Mouse (Mus musculus): ENCODE measurements around the gene Lipa. TPM values are rescaled to one million over a fixed set of nuclear protein-coding genes. Genes with fewer than 3 reads are reported as not detected.

Gene Lipa
- 31.0 and 34.5 TPM in 2 replicates for total RNA-seq (2017)

DNA sequence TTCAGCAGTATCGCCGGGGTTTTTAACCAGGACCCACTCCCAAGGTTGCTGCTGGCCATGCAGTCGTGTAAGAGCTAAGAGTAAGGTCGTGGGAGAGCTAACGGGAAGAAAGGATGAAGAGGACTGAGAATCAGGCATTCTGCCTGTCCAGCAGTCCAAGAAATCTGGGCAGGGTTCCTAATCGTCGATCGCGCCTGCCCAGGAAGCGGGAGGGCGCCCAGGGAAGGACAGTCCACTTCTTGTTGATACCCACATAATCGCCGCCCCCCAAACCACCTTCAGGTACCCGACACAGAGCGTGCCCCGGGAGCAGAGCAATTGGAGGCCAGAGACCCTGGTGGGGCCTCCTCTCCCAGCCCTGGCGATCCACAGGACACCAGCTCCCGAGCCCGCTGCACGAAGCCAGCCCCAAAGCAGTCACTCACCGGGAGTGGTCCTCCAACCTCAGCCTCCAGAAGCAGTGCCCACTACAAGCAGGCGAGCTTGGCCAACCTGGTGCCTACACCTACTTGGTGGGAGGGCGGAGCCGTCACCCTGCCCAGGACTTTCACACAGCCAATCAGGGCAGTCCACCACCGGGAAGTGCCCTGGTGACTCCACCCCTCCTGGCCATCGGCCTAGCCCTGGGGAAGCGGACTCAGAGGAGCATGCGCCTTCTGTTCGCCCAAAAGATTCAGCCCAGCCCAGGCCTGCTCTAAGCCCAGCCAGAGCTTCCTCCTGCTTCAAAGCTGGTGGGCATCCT is at the start of gene Lipa:
TSS of gene Lipa (minus strand) at position 534 of the 742 bp plus-strand sequence.
- peak; percentile 100 for ATAC-seq (replicated peaks in 1 of 2; ENCODE audit: insufficient read depth in 1 of 2, low FRiP score in 2 of 2, low TSS enrichment in 1 of 2, low read depth in 1 of 2, poor library complexity in 2 of 2, severe bottlenecking in 2 of 2)

DNA sequence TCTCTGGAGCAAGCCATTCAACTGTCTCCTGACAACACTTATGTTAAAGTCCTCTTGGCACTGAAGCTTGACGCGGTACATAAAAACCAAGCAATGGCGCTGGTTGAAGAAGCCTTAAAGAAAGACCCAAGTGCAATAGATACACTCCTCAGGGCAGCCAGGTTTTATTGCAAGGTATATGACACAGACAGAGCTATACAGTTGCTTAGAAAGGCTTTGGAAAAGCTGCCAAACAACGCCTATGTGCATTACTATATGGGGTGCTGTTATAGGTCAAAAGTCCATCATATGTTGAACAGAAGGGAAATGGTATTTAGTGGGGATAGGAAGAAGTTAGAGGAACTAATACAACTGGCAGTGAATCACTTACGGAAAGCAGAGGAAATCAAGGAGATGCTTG is 46.4 kb upstream of the Lipa start:
- ATAC-seq (replicated peaks in 1 of 2; ENCODE audit: insufficient read depth in 1 of 2, low FRiP score in 2 of 2, low TSS enrichment in 1 of 2, low read depth in 1 of 2, poor library complexity in 2 of 2, severe bottlenecking in 2 of 2), result no peak

DNA sequence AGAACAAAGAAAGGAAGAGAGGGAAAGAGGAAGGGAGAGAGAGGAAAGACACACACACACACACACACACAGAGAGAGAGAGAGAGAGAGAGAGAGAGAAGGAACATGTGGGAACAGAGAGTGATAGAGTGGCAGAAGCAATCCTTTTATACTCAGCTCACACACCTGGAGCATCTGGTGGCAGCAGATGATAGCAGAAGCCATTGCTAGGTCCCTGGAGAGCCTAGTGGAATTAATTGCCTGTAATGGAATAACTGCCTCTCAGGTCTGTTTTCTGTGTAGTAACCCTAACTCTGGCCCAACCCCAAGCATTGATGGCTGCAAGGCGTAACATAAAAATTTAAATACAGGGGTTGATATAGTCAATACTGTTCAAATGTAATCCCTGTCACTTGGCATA is 43.8 kb upstream of the Lipa start:
- ATAC-seq (replicated peaks in 1 of 2; ENCODE audit: insufficient read depth in 1 of 2, low FRiP score in 2 of 2, low TSS enrichment in 1 of 2, low read depth in 1 of 2, poor library complexity in 2 of 2, severe bottlenecking in 2 of 2), result no peak

GRCm38 (mm10) chr19:34569896-34570476 is 42.7 kb upstream of the Lipa start:
- peak; percentile 56 to 77 for ATAC-seq (replicated peaks in 1 of 2; ENCODE audit: insufficient read depth in 1 of 2, low FRiP score in 2 of 2, low TSS enrichment in 1 of 2, low read depth in 1 of 2, poor library complexity in 2 of 2, severe bottlenecking in 2 of 2)

DNA sequence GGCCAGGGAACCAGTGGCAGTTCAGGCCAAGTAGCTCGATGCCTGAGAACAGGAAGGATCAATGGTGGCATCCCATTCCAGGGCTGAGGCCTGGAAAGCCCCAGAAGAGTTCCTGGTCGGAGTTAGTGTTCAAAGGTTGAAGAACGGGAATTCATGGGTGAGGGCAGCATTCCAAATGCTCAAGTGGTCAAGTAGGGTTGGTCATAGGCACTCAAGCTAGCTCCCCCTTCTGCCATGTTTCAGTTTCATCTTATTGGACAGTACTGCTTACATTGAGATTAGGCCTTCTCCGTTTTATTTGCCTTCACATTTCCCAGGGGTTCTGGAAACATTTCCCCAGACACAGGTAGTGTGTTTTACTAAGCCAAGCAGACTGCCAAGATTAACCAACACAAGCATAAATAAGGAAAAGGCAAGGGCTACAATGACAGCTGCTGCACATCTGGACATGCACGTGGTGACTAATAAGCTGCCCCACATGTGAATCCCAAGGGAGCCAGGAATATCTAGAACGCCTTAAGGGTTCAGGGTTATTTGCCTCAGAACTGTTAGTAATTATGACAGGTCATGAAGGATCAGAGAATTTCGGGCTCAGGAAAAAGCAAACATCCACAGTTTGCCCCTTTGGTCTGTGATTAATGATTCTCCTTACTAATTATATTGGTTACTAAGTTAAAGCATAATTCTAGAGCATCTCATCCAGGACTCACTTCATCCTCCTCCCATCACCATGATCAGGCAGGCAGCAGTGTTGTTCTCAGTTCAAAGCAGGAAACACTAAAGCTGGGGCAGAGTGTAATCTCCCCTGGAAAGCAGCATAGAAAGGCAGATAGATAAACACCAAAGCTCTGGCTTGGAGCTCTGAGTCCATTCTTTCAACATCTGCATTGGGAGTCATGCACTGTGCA is 42.0 kb upstream of the Lipa start:
- ATAC-seq (replicated peaks in 1 of 2; ENCODE audit: insufficient read depth in 1 of 2, low FRiP score in 2 of 2, low TSS enrichment in 1 of 2, low read depth in 1 of 2, poor library complexity in 2 of 2, severe bottlenecking in 2 of 2), result no peak

DNA sequence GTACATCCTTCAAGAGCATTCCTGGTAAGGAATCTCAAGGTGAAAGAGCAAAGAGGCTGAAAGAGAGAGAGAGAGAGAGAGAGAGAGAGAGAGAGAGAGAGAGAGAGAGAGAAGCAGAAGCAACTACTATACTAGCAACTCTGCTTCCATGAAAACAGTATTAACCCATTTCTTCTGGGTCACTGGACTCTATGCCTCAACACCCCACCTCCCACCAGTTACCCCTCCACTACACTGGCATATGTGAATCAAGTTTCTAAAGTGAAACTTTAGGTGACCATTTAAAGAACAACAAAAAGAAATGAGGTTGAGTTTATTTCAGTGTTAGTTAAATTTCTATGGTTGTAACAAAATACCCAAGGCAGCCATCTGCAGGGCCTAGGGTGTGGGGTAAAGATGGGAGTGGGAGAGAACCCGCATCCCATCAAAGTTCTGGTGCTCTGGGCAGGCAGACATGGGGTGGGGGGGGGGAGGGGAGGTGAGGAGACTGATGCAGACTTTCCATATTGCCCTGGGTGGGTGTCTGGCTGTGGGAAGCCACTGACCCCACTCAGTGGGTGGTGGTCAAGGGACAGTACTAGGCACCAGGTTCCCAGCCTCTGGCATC is 39.0 kb upstream of the Lipa start:
- ATAC-seq (replicated peaks in 1 of 2; ENCODE audit: insufficient read depth in 1 of 2, low FRiP score in 2 of 2, low TSS enrichment in 1 of 2, low read depth in 1 of 2, poor library complexity in 2 of 2, severe bottlenecking in 2 of 2), result no peak

DNA sequence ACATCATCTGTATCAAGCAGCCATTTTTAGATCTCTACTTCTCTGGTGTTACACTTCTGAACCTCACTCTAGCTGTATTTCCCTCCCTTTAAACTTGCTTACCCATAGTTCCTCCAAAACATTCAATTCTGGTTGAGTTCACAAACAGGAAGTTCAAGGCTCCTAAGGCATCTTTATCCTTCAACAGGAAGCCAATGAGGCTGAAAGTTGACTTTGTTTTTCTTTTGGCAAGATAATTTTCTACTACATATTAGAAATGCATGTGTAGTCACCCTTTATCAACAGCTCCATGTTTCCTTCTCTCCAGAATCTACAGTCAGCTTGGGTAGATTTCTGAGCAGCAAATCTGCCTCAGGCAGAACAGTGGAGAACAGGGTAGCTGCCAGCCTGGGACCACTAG is 35.3 kb upstream of the Lipa start:
- no peak for ATAC-seq (replicated peaks in 1 of 2; ENCODE audit: insufficient read depth in 1 of 2, low FRiP score in 2 of 2, low TSS enrichment in 1 of 2, low read depth in 1 of 2, poor library complexity in 2 of 2, severe bottlenecking in 2 of 2)

DNA sequence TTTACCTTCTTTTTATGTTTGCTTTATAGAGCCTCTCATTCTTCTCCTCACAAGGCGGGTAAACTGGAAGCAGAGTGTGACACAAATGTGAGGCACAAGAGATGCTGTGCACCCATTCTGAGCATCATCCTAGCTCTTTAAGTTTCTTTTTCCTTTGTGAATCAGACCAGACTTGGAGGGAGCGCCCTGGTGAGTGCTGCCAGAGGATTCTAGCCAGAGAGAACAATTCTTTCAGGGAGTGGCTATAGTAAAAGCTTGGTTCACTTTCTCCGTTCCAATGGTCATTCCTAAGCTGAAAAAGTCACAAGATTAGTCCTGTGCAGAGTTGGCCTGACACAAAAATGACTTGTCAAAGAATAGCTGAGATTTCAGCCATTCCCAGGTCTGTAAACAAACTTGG is 29.3 kb upstream of the Lipa start:
- ATAC-seq (replicated peaks in 1 of 2; ENCODE audit: insufficient read depth in 1 of 2, low FRiP score in 2 of 2, low TSS enrichment in 1 of 2, low read depth in 1 of 2, poor library complexity in 2 of 2, severe bottlenecking in 2 of 2), result no peak

GRCm38 (mm10) chr19:34554061-34554460 is 26.8 kb upstream of the Lipa start:
- ATAC-seq (replicated peaks in 1 of 2; ENCODE audit: insufficient read depth in 1 of 2, low FRiP score in 2 of 2, low TSS enrichment in 1 of 2, low read depth in 1 of 2, poor library complexity in 2 of 2, severe bottlenecking in 2 of 2), result no peak

GRCm38 (mm10) chr19:34553522-34553921 is 26.2 kb upstream of the Lipa start:
- no peak for ATAC-seq (replicated peaks in 1 of 2; ENCODE audit: insufficient read depth in 1 of 2, low FRiP score in 2 of 2, low TSS enrichment in 1 of 2, low read depth in 1 of 2, poor library complexity in 2 of 2, severe bottlenecking in 2 of 2)

DNA sequence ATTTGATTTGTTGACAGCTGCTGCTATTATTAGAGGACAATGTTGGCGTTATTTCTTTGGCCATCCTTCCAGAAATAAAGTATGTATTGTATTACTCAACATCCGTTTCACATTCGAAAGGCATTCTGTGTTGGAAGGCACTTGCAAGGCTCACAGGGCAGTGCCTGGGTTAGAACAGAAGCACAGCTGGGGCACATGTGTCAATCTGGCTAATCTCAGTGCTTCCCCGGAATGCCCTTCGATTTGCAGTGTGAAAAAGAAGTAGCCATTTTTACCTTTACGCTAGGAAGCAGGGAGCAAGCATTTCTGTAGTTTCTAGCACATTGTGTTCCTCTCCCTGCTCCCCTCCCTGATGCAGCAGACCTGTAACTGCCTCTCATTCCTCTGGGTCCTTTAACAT is 25.7 kb upstream of the Lipa start:
- no peak for ATAC-seq (replicated peaks in 1 of 2; ENCODE audit: insufficient read depth in 1 of 2, low FRiP score in 2 of 2, low TSS enrichment in 1 of 2, low read depth in 1 of 2, poor library complexity in 2 of 2, severe bottlenecking in 2 of 2)

DNA sequence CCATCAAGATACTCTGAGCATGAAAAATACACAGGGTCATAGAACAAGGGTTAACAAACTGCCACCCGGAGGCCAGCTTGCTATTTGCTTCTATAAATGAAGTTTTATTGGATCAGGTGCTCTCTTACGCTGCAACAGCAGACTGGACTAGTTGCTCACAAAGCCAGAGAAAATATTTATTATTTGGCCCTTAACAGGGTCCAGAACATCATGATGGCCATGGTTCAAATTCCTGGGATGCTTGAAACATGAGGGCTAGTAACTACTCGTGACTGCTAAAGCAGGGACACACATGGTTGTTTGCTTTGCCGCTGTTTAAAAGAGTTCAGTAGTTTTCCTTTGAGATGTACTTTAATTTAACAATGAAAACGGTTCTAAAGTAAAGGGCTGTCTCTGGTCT is 24.7 kb upstream of the Lipa start:
- no peak for ATAC-seq (replicated peaks in 1 of 2; ENCODE audit: insufficient read depth in 1 of 2, low FRiP score in 2 of 2, low TSS enrichment in 1 of 2, low read depth in 1 of 2, poor library complexity in 2 of 2, severe bottlenecking in 2 of 2)

DNA sequence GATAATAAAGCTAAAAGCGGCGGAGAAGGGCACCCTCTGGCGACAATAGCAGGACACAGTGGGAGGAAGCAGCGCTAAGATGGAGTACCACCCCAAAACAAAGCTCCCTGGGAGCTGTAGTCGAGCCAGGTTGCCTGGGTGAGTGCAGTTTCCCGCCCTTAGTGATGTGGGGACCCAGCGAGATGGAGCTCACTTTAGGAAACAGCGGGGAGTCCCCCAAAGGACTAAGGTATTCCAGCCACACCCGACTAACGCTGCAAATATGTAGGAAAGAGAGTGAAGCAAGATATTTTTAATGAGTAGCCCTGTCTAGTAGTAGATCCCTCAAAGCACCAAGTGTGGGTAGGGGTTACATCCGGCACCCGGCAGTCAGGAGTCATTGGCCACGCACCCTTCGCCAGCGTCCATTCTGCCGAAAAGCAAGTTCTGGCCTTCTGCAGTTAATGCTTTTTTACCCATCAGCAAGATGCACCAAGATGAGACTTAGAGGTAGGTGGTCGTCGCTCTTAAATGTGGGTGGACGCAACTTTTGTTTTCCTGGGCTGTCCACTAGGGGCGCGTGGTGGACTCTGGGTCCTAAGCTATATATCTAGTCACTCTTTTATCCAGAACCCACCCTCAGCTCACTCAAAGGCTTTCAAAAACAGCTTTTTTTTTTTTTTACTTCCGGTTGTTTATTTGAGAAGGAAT is 23.4 kb upstream of the Lipa start, which contains the start of gene Ifit2:
TSS of gene Ifit2 (plus strand) at position 161 of the 690 bp plus-strand sequence.
- ATAC-seq (replicated peaks in 1 of 2; ENCODE audit: insufficient read depth in 1 of 2, low FRiP score in 2 of 2, low TSS enrichment in 1 of 2, low read depth in 1 of 2, poor library complexity in 2 of 2, severe bottlenecking in 2 of 2), result peak; percentile 95 to 96

DNA sequence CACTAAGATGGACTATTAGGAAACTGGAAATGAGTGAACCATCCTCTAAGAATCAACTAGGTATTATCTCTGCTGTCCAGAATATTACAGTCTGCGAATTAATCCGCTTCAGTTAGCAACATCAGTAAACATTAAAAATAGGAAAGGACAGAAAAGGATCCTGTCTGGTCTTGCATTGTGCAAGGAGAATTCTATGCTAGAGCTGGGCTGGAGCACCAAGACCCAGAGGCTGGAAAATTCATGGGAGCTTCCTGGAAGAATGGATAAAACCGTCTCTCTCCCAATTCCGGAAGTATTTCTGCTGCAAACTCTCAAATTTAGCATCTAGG is 22.9 kb upstream of the Lipa start:
- no peak for ATAC-seq (replicated peaks in 1 of 2; ENCODE audit: insufficient read depth in 1 of 2, low FRiP score in 2 of 2, low TSS enrichment in 1 of 2, low read depth in 1 of 2, poor library complexity in 2 of 2, severe bottlenecking in 2 of 2)

- peak; percentile 68 to 69 for ATAC-seq (replicated peaks in 1 of 2; ENCODE audit: insufficient read depth in 1 of 2, low FRiP score in 2 of 2, low TSS enrichment in 1 of 2, low read depth in 1 of 2, poor library complexity in 2 of 2, severe bottlenecking in 2 of 2)
Measured at GRCm38 (mm10) chr19:34547976-34548375, 20.7 kb upstream of the Lipa start.

- ATAC-seq (replicated peaks in 1 of 2; ENCODE audit: insufficient read depth in 1 of 2, low FRiP score in 2 of 2, low TSS enrichment in 1 of 2, low read depth in 1 of 2, poor library complexity in 2 of 2, severe bottlenecking in 2 of 2), result no peak
Measured at GRCm38 (mm10) chr19:34546211-34546610, 18.9 kb upstream of the Lipa start.

DNA sequence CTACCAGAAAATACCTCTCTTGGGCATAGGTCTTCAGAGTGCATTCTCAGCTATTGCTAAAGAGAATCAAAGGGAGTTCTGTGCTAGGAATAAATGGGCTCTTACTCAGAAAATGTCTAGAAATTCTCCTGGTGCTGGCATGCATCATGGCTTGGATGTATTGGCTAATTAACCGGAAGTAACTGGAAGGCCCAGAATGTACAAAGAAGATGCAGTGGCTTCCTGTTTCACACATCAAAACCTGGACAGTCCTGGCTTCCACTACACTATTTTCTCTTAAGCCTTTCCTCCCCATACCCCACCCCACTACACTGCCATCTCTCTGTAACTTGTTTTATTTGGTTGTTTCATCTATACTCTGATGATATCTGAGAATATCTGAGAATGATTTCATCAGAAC is 12.1 kb upstream of the Lipa start:
- no peak for ATAC-seq (replicated peaks in 1 of 2; ENCODE audit: insufficient read depth in 1 of 2, low FRiP score in 2 of 2, low TSS enrichment in 1 of 2, low read depth in 1 of 2, poor library complexity in 2 of 2, severe bottlenecking in 2 of 2)

Measured in hematopoietic stem cell, adult 5-6 weeks (primary cell).